In genomic region chr4:139574799-139575672, GRCm38 (mm10) we compare ENCODE assay signal across 8 mouse cellular contexts. TPM values are rescaled to one million over a fixed set of nuclear protein-coding genes. Genes with fewer than 3 reads are reported as not detected.
DNase-seq lines count a peak whose midpoint lies in the region; ATAC-seq and TF ChIP-seq lines count a peak whose summit lies in the region.

No protein-coding gene starts in this region.

- ATAC-seq in G1E (ENCODE audit: extremely low read depth, insufficient number of reproducible peaks, low FRiP score, poor library complexity, severe bottlenecking): no peak

- TF ChIP-seq CTCF in G1E (IDR thresholded peaks at IDR 0.05; ENCODE audit: low read depth, low read length): no peak

- H3K27ac ChIP-seq in embryonic facial prominence, embryonic 10.5 days (replicated peaks): peak overlapping the region; percentile 87

- H3K9me3 ChIP-seq in G1E (replicated peaks): peaks cover 16% of the 10 kb centered on the region
- H3K9me3 ChIP-seq in embryonic facial prominence, embryonic 10.5 days: no peaks in the 10 kb centered on the region
- no peaks in the 10 kb centered on the region for H3K9me3 ChIP-seq in megakaryocyte, embryonic 14.5 days

- peaks cover 20% of the 10 kb centered on the region for H3K4me1 ChIP-seq in G1E (ENCODE audit: insufficient read depth, low read depth, low read length)
- H3K4me1 ChIP-seq in embryonic facial prominence, embryonic 10.5 days: peaks cover 61% of the 10 kb centered on the region
- H3K4me1 ChIP-seq in megakaryocyte, embryonic 14.5 days: peaks cover 26% of the 10 kb centered on the region

- under 1% methylated on average over 111 of the region's 111 CpGs for WGBS in embryonic facial prominence, embryonic 10.5 days

- peaks cover 40% of the 10 kb centered on the region for H3K27me3 ChIP-seq in G1E (ENCODE audit: insufficient read depth, low read length)
- peaks cover 15% of the 10 kb centered on the region for H3K27me3 ChIP-seq in embryonic facial prominence, embryonic 10.5 days (replicated peaks; ENCODE audit: low read depth, poor library complexity, severe bottlenecking)
- H3K27me3 ChIP-seq in megakaryocyte, embryonic 14.5 days (replicated peaks): peaks cover 93% of the 10 kb centered on the region

- peak overlapping the region; percentile 72 for H3K4me3 ChIP-seq in G1E (ENCODE audit: low read depth, low read length)
- peak overlapping the region; percentile 89 for H3K4me3 ChIP-seq in embryonic facial prominence, embryonic 10.5 days
- H3K4me3 ChIP-seq in megakaryocyte, embryonic 14.5 days (replicated peaks): peak overlapping the region; percentile 95

- no peaks in the 10 kb centered on the region for H3K36me3 ChIP-seq in G1E (replicated peaks)
- no peaks in the 10 kb centered on the region for H3K36me3 ChIP-seq in embryonic facial prominence, embryonic 10.5 days (replicated peaks)
- H3K36me3 ChIP-seq in megakaryocyte, embryonic 14.5 days (replicated peaks; ENCODE audit: low read length): no peaks in the 10 kb centered on the region

- DNase-seq in CD4-positive helper T cell, adult 2 months (ENCODE audit: low read depth, low spot score): peak; percentile 78
- DNase-seq in G1E (ENCODE audit: low spot score): no peak
- DNase-seq in embryonic facial prominence, embryonic 10.5 days (ENCODE audit: low spot score): peak; percentile 71
- DNase-seq in heart, postnatal 4 days: peak; percentile 54
- peak; percentile 34 to 52 for DNase-seq in layer of hippocampus, postnatal 25 days (ENCODE audit: extremely low spot score in 1 of 2, low spot score in 1 of 2)
- DNase-seq in spleen, postnatal 36 days (ENCODE audit: low spot score in 2 of 2): peak; percentile 15 to 22
- DNase-seq in MN1 (ENCODE audit: low spot score): no peak

RNA-seq across cellular contexts. Expression of gene Gm21969, which starts 27.9 kb away (rescaled TPM):
- total RNA-seq in G1E (2014; fragmentation: Nextera tagmentation) (not detected in 2 replicates), G1E (2017) (not detected in 2 replicates)
- 0.02 and 0.04 TPM in 2 replicates for polyA plus RNA-seq in G1E (2012)
- polyA plus RNA-seq in embryonic facial prominence, embryonic 10.5 days (2016; fragmentation: Nextera tagmentation; extraction: Ambion mirVana): not detected in 2 replicates
- total RNA-seq in heart, postnatal 4 days (2021): not detected
- total RNA-seq in layer of hippocampus, postnatal 25 days (2021): not detected
- polyA plus RNA-seq in megakaryocyte, embryonic 14.5 days (2012; ENCODE audit: insufficient read depth, low replicate concordance): 0.03 TPM in 1 of 2 replicates, not detected in the other

RNA-seq across cellular contexts. Expression of gene Iffo2, which starts 44.7 kb away (rescaled TPM):
- not detected in 2 replicates for total RNA-seq in G1E (2014; fragmentation: Nextera tagmentation)
- total RNA-seq in G1E (2017): 0.35 and 0.38 TPM in 2 replicates
- 0.09 and 0.20 TPM in 2 replicates for polyA plus RNA-seq in G1E (2012)
- polyA plus RNA-seq in embryonic facial prominence, embryonic 10.5 days (2016; fragmentation: Nextera tagmentation; extraction: Ambion mirVana): 4.2 and 4.3 TPM in 2 replicates
- 10 to 100 TPM; 14.2 to 14.6 TPM for total RNA-seq in heart, postnatal 4 days (2021)
- 10 to 100 TPM; 15.3 to 16.3 TPM for total RNA-seq in layer of hippocampus, postnatal 25 days (2021)
- polyA plus RNA-seq in megakaryocyte, embryonic 14.5 days (2012; ENCODE audit: insufficient read depth, low replicate concordance): 0.63 and 1.8 TPM in 2 replicates

RNA-seq across cellular contexts. Expression of gene Aldh4a1, which starts 47.6 kb away (rescaled TPM):
- total RNA-seq in G1E (2014; fragmentation: Nextera tagmentation): 17.7 and 22.3 TPM in 2 replicates
- total RNA-seq in G1E (2017): 13.3 and 16.0 TPM in 2 replicates
- polyA plus RNA-seq in G1E (2012): 44.1 and 54.5 TPM in 2 replicates
- 24.4 and 25.1 TPM in 2 replicates for polyA plus RNA-seq in embryonic facial prominence, embryonic 10.5 days (2016; fragmentation: Nextera tagmentation; extraction: Ambion mirVana)
- total RNA-seq in heart, postnatal 4 days (2021): 10 to 100 TPM; 15.1 to 15.4 TPM
- 10 to 100 TPM; 18.0 to 20.2 TPM for total RNA-seq in layer of hippocampus, postnatal 25 days (2021)
- 12.3 and 18.6 TPM in 2 replicates for polyA plus RNA-seq in megakaryocyte, embryonic 14.5 days (2012; ENCODE audit: insufficient read depth, low replicate concordance)

Comparison
In these comparisons a context has a peak if more than half of its experiments do, and no peak if none do; other contexts are left out.
1. DNase-seq: peak in CD4-positive helper T cell, adult 2 months (single experiment), embryonic facial prominence, embryonic 10.5 days (single experiment), heart, postnatal 4 days (single experiment), layer of hippocampus, postnatal 25 days (2 of 2) and spleen, postnatal 36 days (2 of 2); none in G1E (single experiment) and MN1 (single experiment).
2. RNA of gene Iffo2, which starts 44.7 kb away (total RNA-seq): 15.3 to 16.3 TPM in layer of hippocampus, postnatal 25 days and 14.2 to 14.6 TPM in heart, postnatal 4 days; 0.35 to 0.38 TPM in G1E; every median in the first group is over 10 times any median in the second.
3. Peak in every context shown above with its lines, with median percentiles within 50 percentile points of each other: H3K4me3 ChIP-seq.